Mouse (Mus musculus) liver, postnatal 0 days (tissue): Measurements from ENCODE around the gene Sorcs2. TPM values are rescaled to one million over a fixed set of nuclear protein-coding genes. Genes with fewer than 3 reads are reported as not detected.
A peak's percentile ranks its signal among the peaks of the same experiment; 100 is the strongest.

ENCODE experiments used
- ATAC-seq: fragments of 200-750 bp; cut with Nextera tagmentation; 2 replicates; pipeline ENCODE4 v1.8.0; 2017; ENCODE audit warnings: mild to moderate bottlenecking, moderate library complexity
- DNase-seq: peaks from one replicate; pipeline ENCODE4 v3.0.0-alpha.2; 2016
- H3K27ac ChIP-seq: fragments of 300-500 bp; sonication (generic); 2 replicates; pipeline ENCODE4 v1.5.1; 2014; ENCODE audit warnings: antibody characterized with exemption, moderate library complexity, mild to moderate bottlenecking, low read depth
- H3K27me3 ChIP-seq: fragments of 300-500 bp; sonication (generic); 2 replicates; pipeline ENCODE4 v1.6.1; 2014; ENCODE audit warnings: low read length, control low read depth, mixed read lengths; ENCODE audit not compliant: insufficient read depth
- H3K36me3 ChIP-seq: fragments of 300-500 bp; sonication (generic); replicated peaks from 2 replicates; pipeline ENCODE4 v1.6.1; 2014; ENCODE audit warnings: mild to moderate bottlenecking, control low read depth, low read length, moderate library complexity, mixed read lengths; ENCODE audit not compliant: insufficient read depth
- H3K4me1 ChIP-seq: fragments of 300-500 bp; sonication (generic); 2 replicates; pipeline ENCODE4 v1.6.1; 2014; ENCODE audit warnings: antibody characterized with exemption, mild to moderate bottlenecking, control low read depth; ENCODE audit not compliant: insufficient read depth
- H3K4me2 ChIP-seq: fragments of 300-500 bp; sonication (generic); 2 replicates; pipeline ENCODE4 v1.6.1; 2014; ENCODE audit warnings: low read depth, mild to moderate bottlenecking, low read length, moderate library complexity, mixed read lengths
- H3K4me3 ChIP-seq: fragments of 300-500 bp; sonication (generic); 2 replicates; pipeline ENCODE4 v1.5.1; 2014; ENCODE audit warnings: low read depth, low read length
- H3K9ac ChIP-seq: fragments of 300-500 bp; sonication (generic); replicated peaks from 2 replicates; pipeline ENCODE4 v1.6.1; 2014; ENCODE audit warnings: mild to moderate bottlenecking, moderate library complexity
- H3K9me3 ChIP-seq: fragments of 300-500 bp; sonication (generic); 2 replicates; pipeline ENCODE4 v1.6.1; 2016; ENCODE audit warnings: mild to moderate bottlenecking, control low read depth, low read length, mixed read lengths
- CTCF ChIP-seq: sonication (generic); IDR thresholded peaks from 2 replicates; pipeline ENCODE4 v1.5.1; 2016; ENCODE audit warnings: antibody characterized with exemption, low read depth
- EP300 ChIP-seq: IDR thresholded peaks from 2 replicates; pipeline ENCODE4 v1.6.1; 2016; ENCODE audit warnings: antibody characterized with exemption, low read depth, mild to moderate bottlenecking
- WGBS: fragments of 180-500 bp; shearing (Covaris S2); extraction: QIAGEN DNeasy Blood & Tissue Kit; methylation state at CpG from one replicate; pipeline ENCODE4 v1.1.7; 2014; ENCODE audit not compliant: insufficient replicate concordance; 5-methylcytosine and 5-hydroxymethylcytosine counted together
- polyA plus RNA-seq: library from polyadenylated mRNA; unstranded; fragments of >200 nt; fragmentation: Nextera tagmentation; extraction: Ambion mirVana; gene quantifications from 2 replicates; pipeline ENCODE4 v1.2.1, GENCODE M21; 2015

The Sorcs2 gene
- polyA plus RNA-seq, 1 experiment from 2014 or later: 0.33 TPM

- WGBS: 68% methylated on average over 3 of the region's 3 CpGs
- Histone ChIP-seq H3K36me3 (no peaks in the 10 kb centered on the region), H3K9ac (no peak overlapping the region), H3K4me1 (no peaks in the 10 kb centered on the region), H3K9me3 (no peaks in the 10 kb centered on the region), H3K4me2 (no peak overlapping the region), H3K27me3 (no peaks in the 10 kb centered on the region), H3K27ac (no peak overlapping the region), H3K4me3 (no peak overlapping the region)
- TF ChIP-seq CTCF (no peak), EP300 (no peak)
- ATAC-seq (no peak), DNase-seq (no peak)
Observed at GRCm38 (mm10) chr5:36021091-36021490, 376.8 kb downstream of the Sorcs2 start.

GRCm38 (mm10) chr5:36018366-36018765 is 379.6 kb downstream of the Sorcs2 start:
- ATAC-seq: no peak

GRCm38 (mm10) chr5:36009405-36009804 is 388.5 kb downstream of the Sorcs2 start:
- Histone ChIP-seq H3K4me1 (no peaks in the 10 kb centered on the region), H3K27ac (no peak overlapping the region), H3K27me3 (no peaks in the 10 kb centered on the region), H3K9me3 (no peaks in the 10 kb centered on the region), H3K9ac (no peak overlapping the region), H3K4me3 (no peak overlapping the region), H3K4me2 (no peak overlapping the region), H3K36me3 (no peaks in the 10 kb centered on the region)
- WGBS: 73% methylated on average over 4 of the region's 4 CpGs
- DNase-seq (no peak), ATAC-seq (no peak)
- TF ChIP-seq EP300: no peak
- TF ChIP-seq CTCF: no peak

More at GRCm38 (mm10) chr5:36018366-36018765, 379.6 kb downstream of the Sorcs2 start:
- Histone ChIP-seq H3K4me2 (no peak overlapping the region), H3K4me1 (no peaks in the 10 kb centered on the region), H3K9me3 (no peaks in the 10 kb centered on the region), H3K27me3 (no peaks in the 10 kb centered on the region), H3K9ac (no peak overlapping the region), H3K27ac (no peak overlapping the region), H3K4me3 (no peak overlapping the region), H3K36me3 (no peaks in the 10 kb centered on the region)
- TF ChIP-seq CTCF: peak; percentile 48
- no peak for TF ChIP-seq EP300
- 76% methylated on average over 3 of the region's 3 CpGs for WGBS
- no peak for DNase-seq

- no peak overlapping the region for H3K4me2 ChIP-seq
- H3K9ac ChIP-seq: no peak overlapping the region
- H3K36me3 ChIP-seq: no peaks in the 10 kb centered on the region
- WGBS: 79% methylated on average over 10 of the region's 10 CpGs
- no peak for DNase-seq
- TF ChIP-seq CTCF (no peak), EP300 (no peak)
- H3K4me1 ChIP-seq: no peaks in the 10 kb centered on the region
- H3K27me3 ChIP-seq: no peaks in the 10 kb centered on the region
- no peak overlapping the region for H3K27ac ChIP-seq
- H3K9me3 ChIP-seq: no peaks in the 10 kb centered on the region
- ATAC-seq: no peak
- no peak overlapping the region for H3K4me3 ChIP-seq
Observed at GRCm38 (mm10) chr5:36007649-36008048, 390.3 kb downstream of the Sorcs2 start.

- H3K9me3 ChIP-seq: no peaks in the 10 kb centered on the region
- H3K27ac ChIP-seq: no peak overlapping the region
- no peak overlapping the region for H3K9ac ChIP-seq
- TF ChIP-seq CTCF (no peak), EP300 (no peak)
- H3K36me3 ChIP-seq: no peaks in the 10 kb centered on the region
- WGBS: 50% methylated on average over 5 of the region's 5 CpGs
- ATAC-seq (no peak), DNase-seq (no peak)
- no peak overlapping the region for H3K4me3 ChIP-seq
- no peaks in the 10 kb centered on the region for H3K27me3 ChIP-seq
- no peak overlapping the region for H3K4me2 ChIP-seq
- no peaks in the 10 kb centered on the region for H3K4me1 ChIP-seq
Observed at GRCm38 (mm10) chr5:36006586-36006985, 391.4 kb downstream of the Sorcs2 start.

GRCm38 (mm10) chr5:36006106-36006505 is 391.8 kb downstream of the Sorcs2 start:
- no peak overlapping the region for H3K4me3 ChIP-seq
- no peak overlapping the region for H3K9ac ChIP-seq
- no peaks in the 10 kb centered on the region for H3K27me3 ChIP-seq
- H3K9me3 ChIP-seq: no peaks in the 10 kb centered on the region
- no peak overlapping the region for H3K27ac ChIP-seq
- DNase-seq (no peak), ATAC-seq (no peak)
- no peak overlapping the region for H3K4me2 ChIP-seq
- H3K36me3 ChIP-seq: no peaks in the 10 kb centered on the region
- TF ChIP-seq CTCF: no peak
- TF ChIP-seq EP300: no peak
- H3K4me1 ChIP-seq: no peaks in the 10 kb centered on the region
- WGBS: 51% methylated on average over 8 of the region's 8 CpGs

GRCm38 (mm10) chr5:36003797-36004196 is 394.1 kb downstream of the Sorcs2 start:
- no peak overlapping the region for H3K9ac ChIP-seq
- no peak overlapping the region for H3K4me3 ChIP-seq
- H3K27ac ChIP-seq: no peak overlapping the region
- no peaks in the 10 kb centered on the region for H3K9me3 ChIP-seq
- no peak for ATAC-seq
- H3K27me3 ChIP-seq: no peaks in the 10 kb centered on the region
- no peak overlapping the region for H3K4me2 ChIP-seq
- TF ChIP-seq EP300 (no peak), CTCF (no peak)
- no peaks in the 10 kb centered on the region for H3K4me1 ChIP-seq
- DNase-seq: no peak
- WGBS: 71% methylated on average over 10 of the region's 10 CpGs
- H3K36me3 ChIP-seq: no peaks in the 10 kb centered on the region
